Mouse (Mus musculus) cortical plate, adult 2 months (tissue): ENCODE data around the gene Wdr46. TPM values are rescaled to one million over a fixed set of nuclear protein-coding genes. Genes with fewer than 3 reads are reported as not detected.

Experiments used
- H3K27ac ChIP-seq: fragments of 200-500 bp; 2 replicates; pipeline ENCODE4 v1.5.1; 2012; ENCODE audit warnings: low read length, control low read depth, inconsistent platforms; ENCODE audit not compliant: insufficient read depth
- H3K4me1 ChIP-seq: fragments of 200-500 bp; 2 replicates; pipeline ENCODE4 v1.6.1; 2011; ENCODE audit warnings: low read length; ENCODE audit not compliant: control insufficient read depth, insufficient read depth
- H3K4me3 ChIP-seq: fragments of 200-500 bp; 2 replicates; pipeline ENCODE4 v1.5.1; 2011; ENCODE audit warnings: mild to moderate bottlenecking, low read length, control low read depth; ENCODE audit not compliant: insufficient read depth
- CTCF ChIP-seq: fragments of 200-500 bp; IDR thresholded peaks from 2 replicates; pipeline ENCODE4 v1.5.1; 2011; ENCODE audit warnings: mild to moderate bottlenecking, control low read depth, low read length; ENCODE audit not compliant: insufficient read depth; ENCODE audit errors: extremely low read depth
- POLR2A ChIP-seq: fragments of 200-500 bp; IDR thresholded peaks from 2 replicates; pipeline ENCODE4 v1.6.1; 2011; ENCODE audit warnings: mild to moderate bottlenecking, low read length, control low read depth; ENCODE audit not compliant: insufficient read depth; ENCODE audit errors: extremely low read depth
- polyA plus RNA-seq: library from polyadenylated mRNA; depleted of rRNA; stranded (reverse); fragments of >200 nt; gene quantifications from 2 replicates; pipeline ENCODE4 v1.2.3, GENCODE M21; 2012

Gene Wdr46
- polyA plus RNA-seq, 1 experiment = 13.5 TPM

- Histone ChIP-seq H3K4me3 (no peak overlapping the region), H3K4me1 (no peaks in the 10 kb centered on the region; the same call in 1 of the 2 replicates), H3K27ac (no peak overlapping the region)
- TF ChIP-seq CTCF = no peak
- no peak for TF ChIP-seq POLR2A
Observed at GRCm38 (mm10) chr17:33957493-33957892, 17.0 kb downstream of the Wdr46 start.

- Histone ChIP-seq H3K4me3 (no peak overlapping the region), H3K4me1 (no peaks in the 10 kb centered on the region; the same call in 1 of the 2 replicates), H3K27ac (no peak overlapping the region)
- TF ChIP-seq POLR2A = no peak
Observed at GRCm38 (mm10) chr17:33958451-33958850, 18.0 kb downstream of the Wdr46 start.

DNA sequence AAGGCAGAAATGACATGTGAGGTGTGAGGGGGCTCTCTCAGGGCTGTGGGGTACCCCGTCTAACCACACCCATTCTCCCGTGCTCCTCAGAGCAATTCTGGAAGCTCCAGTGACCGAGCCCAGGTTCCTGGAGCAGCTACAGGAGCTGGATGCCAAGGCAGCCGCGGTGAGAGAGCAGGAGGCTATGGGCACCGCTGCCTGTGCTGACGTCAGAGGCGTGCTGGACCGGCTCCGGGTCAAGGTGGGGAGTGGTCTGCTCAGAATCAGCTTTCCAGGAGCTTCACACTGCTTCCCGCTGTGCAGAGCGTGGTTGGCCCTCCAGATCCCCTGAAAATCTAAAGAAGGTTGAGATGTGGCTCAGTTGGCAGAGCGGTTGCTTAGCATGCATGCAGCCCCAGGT is 18.7 kb downstream of the Wdr46 start:
- no peaks in the 10 kb centered on the region; the same call in 1 of the 2 replicates for H3K4me1 ChIP-seq
- no peak overlapping the region for H3K4me3 ChIP-seq
- TF ChIP-seq CTCF = no peak
- no peak for TF ChIP-seq POLR2A
- no peak overlapping the region for H3K27ac ChIP-seq

DNA sequence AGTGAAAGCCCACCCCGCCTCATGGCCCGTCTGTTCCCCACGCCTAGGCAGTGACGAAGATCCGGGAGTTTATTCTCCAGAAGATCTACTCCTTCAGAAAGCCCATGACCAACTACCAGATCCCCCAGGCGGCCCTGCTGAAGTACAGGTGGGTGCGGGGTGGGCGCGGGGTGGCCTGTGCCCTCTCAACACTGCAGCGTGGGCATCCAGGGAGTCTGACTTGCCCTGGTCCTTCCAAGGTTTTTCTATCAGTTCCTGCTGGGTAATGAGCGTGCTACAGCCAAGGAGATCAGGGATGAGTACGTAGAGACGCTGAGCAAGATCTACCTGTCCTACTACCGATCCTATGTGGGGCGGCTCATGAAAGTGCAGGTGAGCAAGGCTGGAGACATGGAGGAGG is 19.5 kb downstream of the Wdr46 start:
- no peak overlapping the region for H3K27ac ChIP-seq
- H3K4me1 ChIP-seq = no peaks in the 10 kb centered on the region; the same call in 1 of the 2 replicates
- no peak overlapping the region for H3K4me3 ChIP-seq
- TF ChIP-seq CTCF (no peak), POLR2A (no peak)

DNA sequence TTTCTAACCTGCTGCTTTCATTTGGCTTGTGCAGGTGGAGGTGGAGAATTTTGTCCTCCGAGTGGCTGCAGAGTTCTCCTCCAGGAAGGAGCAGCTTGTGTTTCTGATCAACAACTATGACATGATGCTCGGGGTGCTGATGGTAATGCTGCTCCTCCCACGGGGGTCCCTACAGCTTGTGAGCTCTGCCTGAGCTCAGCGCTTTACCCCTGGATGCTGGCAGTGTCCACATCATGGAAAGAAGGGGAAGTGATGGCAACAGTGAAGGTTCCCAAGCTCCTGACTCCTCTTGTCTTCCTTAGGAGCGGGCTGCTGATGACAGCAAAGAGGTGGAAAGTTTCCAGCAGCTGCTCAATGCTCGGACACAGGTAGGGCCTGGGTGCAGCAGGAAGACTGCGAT is 22.4 kb downstream of the Wdr46 start:
- no peak overlapping the region for H3K27ac ChIP-seq
- TF ChIP-seq CTCF (no peak), POLR2A (no peak)
- no peak overlapping the region for H3K4me3 ChIP-seq
- no peaks in the 10 kb centered on the region for H3K4me1 ChIP-seq

- Histone ChIP-seq H3K4me3 (no peak overlapping the region), H3K27ac (no peak overlapping the region), H3K4me1 (no peaks in the 10 kb centered on the region)
- TF ChIP-seq POLR2A (no peak), CTCF (no peak)
Observed at GRCm38 (mm10) chr17:33965082-33965845, 24.8 kb downstream of the Wdr46 start.

DNA sequence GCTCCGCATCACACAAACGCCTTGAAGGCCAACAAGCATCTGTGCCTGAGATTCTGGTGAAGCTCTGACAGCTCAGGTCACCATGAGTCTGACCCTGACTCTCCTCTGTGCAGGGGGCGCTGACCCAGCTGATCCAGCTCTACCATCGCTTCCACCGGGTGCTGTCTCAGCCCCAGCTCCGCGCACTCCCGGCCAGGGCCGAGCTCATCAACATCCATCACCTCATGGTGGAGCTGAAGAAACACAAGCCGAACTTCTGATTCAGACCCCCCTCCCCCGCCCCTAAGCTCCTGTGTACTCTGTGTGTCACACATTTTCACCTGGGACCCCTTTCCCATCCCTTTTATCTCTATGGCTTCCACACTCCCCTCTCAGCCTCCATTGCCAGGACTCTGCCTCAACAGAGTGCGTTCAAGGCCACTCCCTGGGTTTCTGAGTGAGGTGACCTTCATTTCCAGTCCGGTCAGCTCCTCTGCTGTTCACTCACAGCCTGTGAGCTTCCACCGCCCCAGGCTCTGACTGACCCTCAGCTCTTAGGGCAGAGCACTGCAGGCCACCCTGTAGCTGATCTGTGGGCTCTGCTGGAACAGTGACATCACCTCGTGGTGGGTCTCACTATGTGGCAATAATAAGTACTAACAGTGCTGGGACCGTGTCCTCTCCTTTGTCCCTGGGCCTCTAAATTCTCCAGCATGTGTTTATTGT is 25.5 kb downstream of the Wdr46 start:
- TF ChIP-seq CTCF (no peak), POLR2A (no peak)
- Histone ChIP-seq H3K27ac (no peak overlapping the region), H3K4me1 (no peaks in the 10 kb centered on the region), H3K4me3 (no peak overlapping the region)

- no peak for TF ChIP-seq POLR2A
- TF ChIP-seq CTCF = peak; percentile 89
- Histone ChIP-seq H3K4me1 (no peaks in the 10 kb centered on the region), H3K4me3 (no peak overlapping the region), H3K27ac (no peak overlapping the region)
Observed at GRCm38 (mm10) chr17:33968489-33968888, 28.0 kb downstream of the Wdr46 start.

DNA sequence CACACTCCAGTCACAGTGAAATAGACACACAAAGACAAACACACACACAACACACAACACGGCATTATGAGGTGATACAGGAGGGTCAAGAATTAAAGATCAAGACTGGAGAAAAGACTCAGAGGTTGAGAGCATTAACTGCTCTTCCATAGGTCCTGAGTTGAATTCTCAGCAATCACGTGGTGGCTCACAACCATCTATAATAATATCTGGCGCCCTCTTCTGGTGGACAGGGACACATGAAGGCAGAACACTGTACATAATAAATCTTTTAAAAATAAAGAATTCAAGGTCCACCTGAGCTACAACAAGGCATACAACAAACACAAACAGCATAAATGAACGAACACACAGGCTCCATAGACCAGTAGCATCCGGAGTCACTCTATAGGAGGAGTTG is 28.5 kb downstream of the Wdr46 start:
- H3K4me3 ChIP-seq = no peak overlapping the region
- no peak for TF ChIP-seq POLR2A
- peak; percentile 6; the same call in 1 of the 2 replicates for TF ChIP-seq CTCF
- no peak overlapping the region for H3K27ac ChIP-seq
- H3K4me1 ChIP-seq = no peaks in the 10 kb centered on the region

DNA sequence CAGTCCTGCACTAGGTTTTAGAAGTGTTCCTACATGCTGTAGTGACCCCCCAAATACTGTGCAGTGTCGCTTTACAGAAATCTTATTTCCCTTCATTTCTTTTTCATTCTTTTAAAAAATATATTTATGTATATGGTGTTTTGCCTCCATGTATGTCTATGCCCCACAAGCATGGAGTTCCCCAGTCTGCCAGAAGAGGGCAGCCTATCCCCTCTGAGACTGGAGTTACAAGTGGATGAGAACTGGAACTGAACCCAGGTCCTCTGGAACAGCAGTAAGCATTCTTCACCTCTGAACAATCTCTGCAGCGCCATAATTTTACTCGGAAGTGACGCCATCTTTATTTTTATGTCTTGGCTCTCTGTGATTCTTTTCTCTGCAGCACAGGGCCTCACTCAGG is 28.9 kb downstream of the Wdr46 start:
- no peak overlapping the region for H3K4me3 ChIP-seq
- no peaks in the 10 kb centered on the region for H3K4me1 ChIP-seq
- no peak overlapping the region for H3K27ac ChIP-seq
- no peak for TF ChIP-seq CTCF
- TF ChIP-seq POLR2A = no peak
